In the genomic region with DNA sequence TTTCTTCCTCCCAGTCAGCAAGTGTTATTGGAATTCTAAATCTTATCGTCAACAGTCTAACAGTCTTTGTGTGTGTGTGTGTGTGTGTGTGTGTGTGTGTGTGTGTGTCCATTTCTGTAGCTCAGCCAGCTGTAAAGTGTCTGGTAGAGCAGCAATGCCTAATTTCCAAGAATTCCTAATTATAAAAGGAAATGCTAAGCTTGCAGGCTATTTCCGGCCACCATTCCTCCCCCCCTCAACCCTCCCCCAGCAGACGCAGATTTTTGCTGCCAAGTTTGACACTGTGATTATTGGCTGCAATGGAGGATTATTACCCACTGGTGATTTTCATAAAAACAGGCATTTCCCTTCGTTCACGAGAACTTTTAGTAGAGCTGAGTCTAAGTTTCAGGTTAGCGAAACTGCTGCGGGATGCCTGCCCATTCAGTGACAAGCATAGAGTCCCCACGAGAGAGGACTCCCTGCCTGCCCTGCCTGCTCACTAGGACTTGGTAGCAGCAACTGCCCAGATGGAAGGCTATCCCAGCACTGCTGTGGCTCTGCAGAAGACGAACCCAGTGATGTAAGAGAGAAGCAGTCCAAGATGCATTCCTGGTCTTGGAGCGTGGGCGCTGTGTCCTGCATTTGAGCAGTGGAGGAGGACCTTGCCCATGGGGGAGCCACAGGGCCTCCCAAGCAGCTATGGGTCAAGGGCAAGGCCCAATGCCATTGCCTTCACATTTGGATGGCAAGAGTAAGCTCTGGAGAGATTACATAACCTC, we compare ENCODE assay signal across 8 mouse cellular contexts. TPM values are rescaled to one million over a fixed set of nuclear protein-coding genes. Genes with fewer than 3 reads are reported as not detected.
DNase-seq lines count a peak whose midpoint lies in the region; ATAC-seq and TF ChIP-seq lines count a peak whose summit lies in the region.
"Had no signal": no experiment of that assay in that cellular context is flagged by ENCODE, and none has a peak within 500 bp of the region (broad histone marks: within the 10 kb centered on the region; RNA-seq: fewer than 3 reads in every experiment).

No protein-coding gene starts in this region.

- TF ChIP-seq POLR2A in testis, adult 2 months (IDR thresholded peaks at IDR 0.05; ENCODE audit: control insufficient read depth, low read depth, low read length) = no peak

- H3K36me3 ChIP-seq in testis, adult 2 months (ENCODE audit: control insufficient read depth, insufficient read depth, low read length) = no peaks in the 10 kb centered on the region
- no peaks in the 10 kb centered on the region for H3K36me3 ChIP-seq in heart, embryonic 11.5 days (ENCODE audit: control insufficient read depth, insufficient read depth, low read length)
- no peaks in the 10 kb centered on the region for H3K36me3 ChIP-seq in midbrain, embryonic 16.5 days (ENCODE audit: control insufficient read depth, insufficient read depth, low read length)

- ATAC-seq in heart, embryonic 11.5 days (replicated peaks; ENCODE audit: insufficient number of reproducible peaks, low FRiP score, low TSS enrichment) = no peak
- no peak for ATAC-seq in midbrain, embryonic 16.5 days

- H3K9ac ChIP-seq in heart, embryonic 11.5 days (ENCODE audit: low read depth, low read length) = no peak overlapping the region
- no peak overlapping the region for H3K9ac ChIP-seq in midbrain, embryonic 16.5 days (ENCODE audit: low read depth, low read length)
- H3K9ac ChIP-seq: embryonic facial prominence, embryonic 13.5 days had no signal

- 79% methylated on average over 11 of the region's 11 CpGs for WGBS in heart, embryonic 11.5 days (ENCODE audit: insufficient replicate concordance)
- 73% methylated on average over 11 of the region's 11 CpGs for WGBS in midbrain, embryonic 16.5 days

- H3K27ac ChIP-seq in testis, adult 2 months (ENCODE audit: control insufficient read depth, insufficient read depth, low read depth, low read length) = peak overlapping the region; percentile 9
- H3K27ac ChIP-seq in heart, embryonic 11.5 days (ENCODE audit: low read depth, low read length) = 0 out of 2 replicates have a peak overlapping the region, but pooled peaks have one; percentile 3
- H3K27ac ChIP-seq in midbrain, embryonic 16.5 days (ENCODE audit: low read length) = no peak overlapping the region
- H3K27ac ChIP-seq: embryonic facial prominence, embryonic 13.5 days had no signal

- no peaks in the 10 kb centered on the region for H3K27me3 ChIP-seq in testis, adult 2 months (ENCODE audit: control insufficient read depth, insufficient read depth, low read length)
- H3K27me3 ChIP-seq in heart, embryonic 11.5 days (ENCODE audit: control insufficient read depth, insufficient read depth, low read length) = no peaks in the 10 kb centered on the region
- no peaks in the 10 kb centered on the region for H3K27me3 ChIP-seq in midbrain, embryonic 16.5 days (ENCODE audit: control insufficient read depth, insufficient read depth, low read depth, low read length)
- H3K27me3 ChIP-seq: embryonic facial prominence, embryonic 13.5 days had no signal

- no peak overlapping the region for H3K4me2 ChIP-seq in heart, embryonic 11.5 days
- no peak overlapping the region for H3K4me2 ChIP-seq in midbrain, embryonic 16.5 days (ENCODE audit: low read length)
- H3K4me2 ChIP-seq: embryonic facial prominence, embryonic 13.5 days had no signal

- no peaks in the 10 kb centered on the region for H3K4me1 ChIP-seq in testis, adult 2 months (ENCODE audit: control insufficient read depth, insufficient read depth, low read length)
- no peaks in the 10 kb centered on the region for H3K4me1 ChIP-seq in heart, embryonic 11.5 days (ENCODE audit: control insufficient read depth, insufficient read depth, low read length)
- peaks cover 7% of the 10 kb centered on the region; the same call in 1 of the 2 replicates for H3K4me1 ChIP-seq in midbrain, embryonic 16.5 days (ENCODE audit: control insufficient read depth, insufficient read depth, low read length)
- H3K4me1 ChIP-seq: embryonic facial prominence, embryonic 13.5 days had no signal

- no peak for DNase-seq in testis, postnatal 10 days (ENCODE audit: low spot score)
- DNase-seq in kidney, postnatal 10 days = peak; percentile 72
- no peak for DNase-seq in thymus, adult 18-20 months
- DNase-seq in left cerebral cortex, adult 11 months (ENCODE audit: low spot score) = no peak

- H3K4me3 ChIP-seq in testis, adult 2 months (ENCODE audit: control insufficient read depth, low read depth, low read length) = no peak overlapping the region
- no peak overlapping the region for H3K4me3 ChIP-seq in heart, embryonic 11.5 days (ENCODE audit: low read depth, low read length)
- H3K4me3 ChIP-seq in midbrain, embryonic 16.5 days (ENCODE audit: low read depth, low read length) = no peak overlapping the region
- H3K4me3 ChIP-seq: embryonic facial prominence, embryonic 13.5 days had no signal

- no peak for TF ChIP-seq CTCF in testis, adult 2 months (IDR thresholded peaks at IDR 0.05; ENCODE audit: control insufficient read depth, insufficient read depth, insufficient replicate concordance, low read depth, low read length)

- no peaks in the 10 kb centered on the region for H3K9me3 ChIP-seq in heart, embryonic 11.5 days (replicated peaks; ENCODE audit: control insufficient read depth, low read length)
- H3K9me3 ChIP-seq in midbrain, embryonic 16.5 days (replicated peaks; ENCODE audit: control insufficient read depth, low read length, poor library complexity, severe bottlenecking) = no peaks in the 10 kb centered on the region
- H3K9me3 ChIP-seq: embryonic facial prominence, embryonic 13.5 days had no signal

RNA-seq across cellular contexts. Expression of a gene that starts 52.9 kb away (rescaled TPM):
- polyA plus RNA-seq in testis, adult 2 months (2012; rRNA removed) = 6.5 and 9.2 TPM in 2 replicates
- 0.15 TPM in 1 of 2 replicates, not detected in the other for polyA plus RNA-seq in heart, embryonic 11.5 days (2014; fragmentation: Nextera tagmentation; extraction: Ambion mirVana)
- 0.20 TPM in 1 of 2 replicates, not detected in the other for polyA plus RNA-seq in midbrain, embryonic 16.5 days (2015; fragmentation: Nextera tagmentation; extraction: Ambion mirVana)
